Mouse (Mus musculus): ENCODE measurements at regions not wholly inside any gene's neighbourhood (a gene's known extent, or its start where the extent isn't known, plus 50 kb on each side); places are given as distances from the start of the nearest gene placed in this dataset.

DNA sequence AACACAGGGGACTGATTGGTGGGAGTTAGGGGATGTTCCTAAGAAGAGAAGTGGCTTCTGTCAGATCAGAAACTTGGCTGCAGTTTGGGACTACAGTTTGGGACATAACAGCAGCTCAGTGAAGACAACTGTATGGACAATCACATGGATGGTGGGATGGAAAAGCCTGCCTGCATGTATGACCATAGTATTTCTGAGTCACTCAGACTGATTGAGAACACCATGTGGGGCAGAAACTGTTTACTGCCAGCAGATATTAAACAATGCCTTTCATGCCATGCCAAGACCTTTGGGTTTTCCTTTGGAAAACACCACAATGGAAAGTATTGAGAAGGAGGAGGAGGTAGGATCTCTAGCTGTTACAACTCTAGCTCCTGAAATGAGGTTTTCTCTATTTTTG lies 635.0 kb downstream of the Inhba start:
- TF ChIP-seq CTCF (IDR thresholded peaks at IDR 0.05; ENCODE audit: extremely low read depth, insufficient read depth, low read length) (no peak), POLR2A (IDR thresholded peaks at IDR 0.05; ENCODE audit: extremely low read depth, insufficient read depth, low read length) (no peak)
